Mouse (Mus musculus) myocyte (in vitro differentiated cells): ENCODE results near the gene Antxr1.

Experiments
- POLR2A ChIP-seq: IDR thresholded peaks from one replicate; pipeline ENCODE4 v1.6.1; 2011; ENCODE audit warnings: low read depth, mild to moderate bottlenecking, control low read depth, moderate library complexity; ENCODE audit not compliant: insufficient read length
- REST ChIP-seq: IDR thresholded peaks from one replicate; pipeline ENCODE4 v1.6.1; 2011; ENCODE audit warnings: mild to moderate bottlenecking, control low read depth, moderate library complexity; ENCODE audit not compliant: insufficient read depth, insufficient read length

- no peak for TF ChIP-seq POLR2A
- TF ChIP-seq REST = no peak
These were observed 152.5 kb downstream of the Antxr1 start for GRCm38 (mm10) chr6:87183159-87183558.
